Mouse (Mus musculus): ENCODE measurements at regions not wholly inside any gene's neighbourhood (a gene's known extent, or its start where the extent isn't known, plus 50 kb on each side); places are given as distances from the start of the nearest gene placed in this dataset.

GRCm38 (mm10) chr6:34246512-34246911, 69.6 kb upstream of the Slc35b4 start:
- DNase-seq (ENCODE audit: low spot score): no peak
- Histone ChIP-seq H3K27me3 (ENCODE audit: insufficient read depth, poor library complexity, severe bottlenecking) (no peaks in the 10 kb centered on the region), H3K4me3 (no peak overlapping the region), H3K27ac (no peak overlapping the region), H3K9me3 (no peaks in the 10 kb centered on the region), H3K36me3 (no peaks in the 10 kb centered on the region), H3K4me1 (replicated peaks) (peaks cover 9% of the 10 kb centered on the region)
- 85% methylated on average over 4 of the region's 4 CpGs for WGBS

- Histone ChIP-seq H3K27me3 (ENCODE audit: insufficient read depth, poor library complexity, severe bottlenecking) (no peaks in the 10 kb centered on the region), H3K4me3 (no peak overlapping the region), H3K4me1 (replicated peaks) (peaks cover 9% of the 10 kb centered on the region), H3K9me3 (no peaks in the 10 kb centered on the region), H3K36me3 (no peaks in the 10 kb centered on the region), H3K27ac (no peak overlapping the region)
- WGBS: 81% methylated on average over 3 of the region's 3 CpGs
- no peak for DNase-seq (ENCODE audit: low spot score)
Measured at GRCm38 (mm10) chr6:34243001-34243400, 66.1 kb upstream of the Slc35b4 start.

GRCm38 (mm10) chr6:34242486-34242885, 65.6 kb upstream of the Slc35b4 start:
- Histone ChIP-seq H3K36me3 (no peaks in the 10 kb centered on the region), H3K4me3 (no peak overlapping the region), H3K27ac (no peak overlapping the region), H3K4me1 (replicated peaks) (peaks cover 9% of the 10 kb centered on the region), H3K27me3 (ENCODE audit: insufficient read depth, poor library complexity, severe bottlenecking) (no peaks in the 10 kb centered on the region), H3K9me3 (no peaks in the 10 kb centered on the region)
- no peak for DNase-seq (ENCODE audit: low spot score)
- WGBS: 29% methylated on average over 9 of the region's 9 CpGs

DNA sequence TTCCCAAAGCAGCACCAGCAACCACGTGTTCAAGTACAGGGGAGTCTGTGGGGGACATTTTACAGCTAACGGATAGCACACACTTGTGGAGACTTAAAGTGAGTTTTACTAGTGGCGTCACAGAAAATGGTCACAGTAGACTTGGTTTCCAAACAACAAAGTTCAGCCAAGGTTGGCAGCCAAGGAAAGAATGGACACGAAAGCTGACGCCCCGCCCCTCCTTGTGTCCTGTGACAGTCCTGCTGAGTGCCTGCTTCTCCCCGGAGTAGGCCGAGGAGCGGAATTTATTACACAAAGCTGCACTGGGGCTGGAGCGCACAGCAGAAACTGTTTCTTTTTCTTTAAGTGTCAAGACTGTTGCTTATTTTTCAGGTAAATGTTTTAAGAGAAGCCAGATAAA, 58.2 kb upstream of the Slc35b4 start:
- no peaks in the 10 kb centered on the region for H3K36me3 ChIP-seq
- 0 out of 2 replicates have a peak overlapping the region, but pooled peaks have one; percentile 2 for H3K27ac ChIP-seq
- peaks cover 15% of the 10 kb centered on the region; the same call in 1 of the 2 replicates for H3K4me1 ChIP-seq (replicated peaks)
- no peaks in the 10 kb centered on the region for H3K9me3 ChIP-seq
- DNase-seq (ENCODE audit: low spot score): no peak
- 43% methylated on average over 10 of the region's 10 CpGs for WGBS
- H3K27me3 ChIP-seq (ENCODE audit: insufficient read depth, poor library complexity, severe bottlenecking): 0 out of 2 replicates have a peak, but pooled peaks cover 3% of the 10 kb centered on the region
- H3K4me3 ChIP-seq: no peak overlapping the region

DNA sequence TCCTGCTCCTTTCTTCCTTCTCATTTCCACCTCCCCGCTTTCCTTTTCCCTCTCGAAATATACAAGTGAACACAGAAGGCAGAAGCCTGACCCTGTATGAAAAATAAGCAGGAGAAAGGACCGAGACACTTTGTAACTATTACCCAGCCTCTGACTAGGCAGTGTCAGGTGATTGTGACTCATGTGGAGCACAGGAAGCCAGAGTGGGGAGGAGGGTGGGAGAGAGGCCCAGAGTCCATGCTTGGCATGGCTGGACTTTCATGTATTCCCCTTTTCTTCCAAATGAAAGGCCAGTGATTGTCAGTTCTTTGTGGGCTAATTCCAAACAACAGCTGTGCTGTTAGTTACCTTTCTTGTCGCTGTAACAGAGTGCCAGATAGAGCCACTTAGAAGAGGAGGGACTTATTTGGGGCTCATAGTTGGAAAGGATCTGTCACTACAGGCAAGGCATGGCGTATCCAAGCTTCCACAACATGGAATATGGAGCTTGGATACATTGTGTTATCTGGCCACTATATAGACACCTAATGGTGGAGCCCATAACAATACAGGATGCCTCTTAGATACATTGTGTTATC, 57.6 kb upstream of the Slc35b4 start:
- no peak overlapping the region for H3K4me3 ChIP-seq
- WGBS: 76% methylated on average over 5 of the region's 5 CpGs
- DNase-seq (ENCODE audit: low spot score): no peak
- H3K27me3 ChIP-seq (ENCODE audit: insufficient read depth, poor library complexity, severe bottlenecking): 0 out of 2 replicates have a peak, but pooled peaks cover 4% of the 10 kb centered on the region
- peaks cover 18% of the 10 kb centered on the region; the same call in 1 of the 2 replicates for H3K4me1 ChIP-seq (replicated peaks)
- no peaks in the 10 kb centered on the region for H3K9me3 ChIP-seq
- H3K36me3 ChIP-seq: no peaks in the 10 kb centered on the region
- 0 out of 2 replicates have a peak overlapping the region, but pooled peaks have one; percentile 2 for H3K27ac ChIP-seq

- Histone ChIP-seq H3K4me1 (replicated peaks) (peaks cover 20% of the 10 kb centered on the region; the same call in 1 of the 2 replicates), H3K36me3 (no peaks in the 10 kb centered on the region), H3K27ac (no peak overlapping the region), H3K27me3 (ENCODE audit: insufficient read depth, poor library complexity, severe bottlenecking) (0 out of 2 replicates have a peak, but pooled peaks cover 4% of the 10 kb centered on the region), H3K9me3 (no peaks in the 10 kb centered on the region), H3K4me3 (no peak overlapping the region)
- DNase-seq (ENCODE audit: low spot score): peak; percentile 36
- whole genome bisulfite sequencing: 49% methylated on average over 13 of the region's 13 CpGs
Measured at GRCm38 (mm10) chr6:34230768-34231381, 54.0 kb upstream of the Slc35b4 start.

GRCm38 (mm10) chr6:34227131-34227530, 50.2 kb upstream of the Slc35b4 start:
- Histone ChIP-seq H3K27ac (no peak overlapping the region), H3K36me3 (no peaks in the 10 kb centered on the region), H3K4me1 (replicated peaks) (0 out of 2 replicates have a peak, but pooled peaks cover 5% of the 10 kb centered on the region), H3K9me3 (peaks cover 7% of the 10 kb centered on the region), H3K4me3 (no peak overlapping the region), H3K27me3 (ENCODE audit: insufficient read depth, poor library complexity, severe bottlenecking) (0 out of 2 replicates have a peak, but pooled peaks cover 4% of the 10 kb centered on the region)
- WGBS: 88% methylated on average over 4 of the region's 4 CpGs
- DNase-seq (ENCODE audit: low spot score): no peak

All from hindbrain, embryonic 10.5 days (tissue).